Mouse (Mus musculus): ENCODE results near the gene Stag3. TPM values are rescaled to one million over a fixed set of nuclear protein-coding genes. Genes with fewer than 3 reads are reported as not detected.

Gene Stag3
- polyA plus RNA-seq, 1 experiment from 2014 or later = 4.6 TPM

DNA sequence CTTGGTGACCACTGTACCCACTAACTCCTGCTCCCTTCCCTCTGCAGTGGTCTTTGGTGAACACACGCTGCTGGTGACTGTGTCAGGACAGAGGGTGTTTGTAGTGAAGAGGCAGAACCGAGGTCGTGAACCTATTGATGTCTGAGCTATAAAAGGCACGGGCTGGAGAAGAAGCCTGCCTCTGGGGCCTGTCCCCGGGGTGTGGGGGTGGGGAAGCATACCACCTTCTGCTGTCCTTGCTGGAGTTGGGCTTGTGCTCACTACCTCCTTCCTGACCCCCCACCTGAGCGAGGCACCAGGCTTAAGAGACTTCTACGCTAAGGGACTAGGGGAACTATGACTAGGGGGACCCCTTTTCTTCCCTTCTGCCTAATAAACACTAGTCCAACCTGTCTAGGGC lies 21.0 kb upstream of the Stag3 start:
- 77% methylated on average over 7 of the region's 7 CpGs for WGBS
- no peak overlapping the region for H3K4me3 ChIP-seq
- H3K9ac ChIP-seq = no peak overlapping the region
- H3K4me2 ChIP-seq (replicated peaks) = no peak overlapping the region
- peaks cover 40% of the 10 kb centered on the region for H3K36me3 ChIP-seq
- H3K27me3 ChIP-seq = no peaks in the 10 kb centered on the region
- ATAC-seq (ENCODE audit: low FRiP score) = no peak
- H3K4me1 ChIP-seq = peaks cover 31% of the 10 kb centered on the region
- no peak overlapping the region for H3K27ac ChIP-seq
- no peaks in the 10 kb centered on the region for H3K9me3 ChIP-seq (replicated peaks)

DNA sequence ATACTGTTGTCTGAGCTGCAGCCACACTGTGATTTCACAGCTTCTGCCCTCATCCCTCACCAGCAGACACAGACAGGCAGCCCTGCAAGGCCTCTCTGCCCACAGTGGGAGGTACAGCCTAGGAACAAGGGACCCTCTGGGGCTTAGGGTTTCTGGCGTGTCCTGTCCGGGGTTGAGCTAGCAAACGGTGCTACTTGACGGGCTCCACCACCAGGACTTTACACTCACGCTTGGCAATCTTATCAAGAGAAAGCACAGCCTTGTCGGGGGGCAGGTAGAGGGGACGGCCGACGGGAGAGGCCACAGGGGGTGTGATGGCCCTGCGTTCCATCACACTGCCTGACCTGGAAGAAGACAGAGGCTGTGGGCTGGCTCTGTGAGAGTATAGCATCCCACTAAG lies 20.0 kb upstream of the Stag3 start:
- H3K4me3 ChIP-seq = no peak overlapping the region
- no peak overlapping the region for H3K9ac ChIP-seq
- H3K36me3 ChIP-seq = peaks cover 40% of the 10 kb centered on the region
- no peaks in the 10 kb centered on the region for H3K27me3 ChIP-seq
- no peak overlapping the region for H3K4me2 ChIP-seq (replicated peaks)
- H3K4me1 ChIP-seq = peaks cover 33% of the 10 kb centered on the region
- no peak for ATAC-seq (ENCODE audit: low FRiP score)
- no peak overlapping the region for H3K27ac ChIP-seq
- 87% methylated on average over 10 of the region's 10 CpGs for WGBS
- H3K9me3 ChIP-seq (replicated peaks) = no peaks in the 10 kb centered on the region

DNA sequence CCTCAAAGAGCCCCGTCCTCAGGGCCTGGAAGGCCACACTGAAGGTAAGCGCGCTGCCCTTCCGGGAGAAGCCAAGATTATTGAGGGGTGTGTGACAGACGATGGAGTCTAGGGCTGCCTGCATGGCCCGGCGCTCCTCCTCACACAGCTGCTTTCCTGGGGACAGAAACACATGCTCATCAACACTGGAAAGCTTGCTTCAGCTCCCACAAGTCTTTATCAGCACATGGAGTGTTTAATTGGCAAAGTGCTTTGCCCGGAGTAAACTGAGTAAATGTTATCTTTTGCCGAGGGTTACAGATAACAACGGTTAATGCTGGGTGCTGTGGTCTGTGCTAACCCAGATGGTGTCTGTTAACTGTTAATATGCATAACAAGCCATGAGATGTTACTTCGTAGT lies 19.2 kb upstream of the Stag3 start:
- H3K4me2 ChIP-seq (replicated peaks) = no peak overlapping the region
- H3K9ac ChIP-seq = no peak overlapping the region
- H3K27ac ChIP-seq = no peak overlapping the region
- H3K9me3 ChIP-seq (replicated peaks) = no peaks in the 10 kb centered on the region
- ATAC-seq (ENCODE audit: low FRiP score) = no peak
- peaks cover 31% of the 10 kb centered on the region for H3K4me1 ChIP-seq
- whole genome bisulfite sequencing = 92% methylated on average over 11 of the region's 11 CpGs
- H3K36me3 ChIP-seq = peaks cover 43% of the 10 kb centered on the region
- no peak overlapping the region for H3K4me3 ChIP-seq
- no peaks in the 10 kb centered on the region for H3K27me3 ChIP-seq

DNA sequence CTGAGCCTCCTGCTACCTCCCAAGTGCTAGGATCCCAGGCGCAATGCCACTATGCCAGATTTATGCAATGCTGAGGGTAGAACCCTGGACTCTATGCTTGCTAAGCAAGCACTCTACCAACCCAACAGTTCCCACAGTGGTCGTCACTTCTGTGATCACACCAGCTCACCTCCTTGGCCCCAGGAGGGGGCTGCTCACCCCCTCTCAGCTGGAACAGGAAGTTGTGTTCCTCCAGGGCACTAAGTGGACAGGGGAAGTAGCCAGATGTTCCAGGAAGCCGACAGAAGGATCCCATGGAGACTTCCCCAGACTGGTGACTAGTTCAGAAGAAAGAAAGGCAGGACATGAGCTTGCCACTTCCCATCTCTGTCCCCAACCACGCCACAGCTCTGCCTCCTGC lies 18.0 kb upstream of the Stag3 start:
- WGBS = 86% methylated on average over 4 of the region's 4 CpGs
- Histone ChIP-seq H3K4me2 (replicated peaks) (peak overlapping the region; percentile 100; the same call in 1 of the 2 replicates), H3K4me1 (peaks cover 25% of the 10 kb centered on the region), H3K27ac (no peak overlapping the region), H3K9ac (peak overlapping the region; percentile 5; the same call in 1 of the 2 replicates), H3K27me3 (no peaks in the 10 kb centered on the region), H3K9me3 (replicated peaks) (no peaks in the 10 kb centered on the region), H3K36me3 (peaks cover 49% of the 10 kb centered on the region), H3K4me3 (no peak overlapping the region; the same call in 1 of the 2 replicates)
- ATAC-seq (ENCODE audit: low FRiP score) = no peak

DNA sequence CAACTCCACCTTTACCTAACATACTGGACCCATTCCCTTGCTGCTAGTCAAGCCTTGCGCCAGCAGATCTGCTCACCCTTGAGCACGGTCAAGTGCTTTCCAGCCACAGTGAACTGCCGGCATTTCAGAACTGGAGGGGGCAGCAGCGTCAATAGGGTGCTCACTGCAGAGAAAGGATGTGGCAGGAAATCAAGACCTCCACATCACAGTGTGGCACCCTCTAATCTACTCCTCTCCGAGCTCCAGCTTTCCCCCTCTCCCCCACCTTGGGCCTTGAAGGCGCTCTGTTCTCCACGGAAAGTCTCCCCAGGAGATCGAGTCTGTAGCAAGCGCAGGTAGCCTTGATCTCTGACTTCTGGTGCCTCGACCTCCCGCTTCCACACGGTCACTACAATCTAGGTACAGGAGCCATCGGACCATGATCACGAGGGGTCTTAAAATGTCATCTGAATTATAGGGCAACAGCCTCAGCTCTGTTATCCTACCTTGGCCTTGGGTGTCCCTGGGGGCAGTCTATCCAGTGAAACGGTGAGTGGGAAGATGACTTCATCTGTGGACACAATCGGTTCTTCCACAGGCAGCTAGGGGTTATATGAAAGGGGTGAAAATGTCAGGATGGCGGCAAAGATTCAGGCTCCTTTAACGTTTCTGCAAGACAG lies 17.3 kb upstream of the Stag3 start:
- Histone ChIP-seq H3K9ac (peak overlapping the region; percentile 97), H3K27ac (no peak overlapping the region), H3K4me2 (replicated peaks) (peak overlapping the region; percentile 100), H3K36me3 (peaks cover 49% of the 10 kb centered on the region), H3K9me3 (replicated peaks) (no peaks in the 10 kb centered on the region), H3K4me1 (peaks cover 25% of the 10 kb centered on the region), H3K27me3 (no peaks in the 10 kb centered on the region), H3K4me3 (peak overlapping the region; percentile 97)
- ATAC-seq (ENCODE audit: low FRiP score) = no peak
- 68% methylated on average over 18 of the region's 18 CpGs for WGBS

DNA sequence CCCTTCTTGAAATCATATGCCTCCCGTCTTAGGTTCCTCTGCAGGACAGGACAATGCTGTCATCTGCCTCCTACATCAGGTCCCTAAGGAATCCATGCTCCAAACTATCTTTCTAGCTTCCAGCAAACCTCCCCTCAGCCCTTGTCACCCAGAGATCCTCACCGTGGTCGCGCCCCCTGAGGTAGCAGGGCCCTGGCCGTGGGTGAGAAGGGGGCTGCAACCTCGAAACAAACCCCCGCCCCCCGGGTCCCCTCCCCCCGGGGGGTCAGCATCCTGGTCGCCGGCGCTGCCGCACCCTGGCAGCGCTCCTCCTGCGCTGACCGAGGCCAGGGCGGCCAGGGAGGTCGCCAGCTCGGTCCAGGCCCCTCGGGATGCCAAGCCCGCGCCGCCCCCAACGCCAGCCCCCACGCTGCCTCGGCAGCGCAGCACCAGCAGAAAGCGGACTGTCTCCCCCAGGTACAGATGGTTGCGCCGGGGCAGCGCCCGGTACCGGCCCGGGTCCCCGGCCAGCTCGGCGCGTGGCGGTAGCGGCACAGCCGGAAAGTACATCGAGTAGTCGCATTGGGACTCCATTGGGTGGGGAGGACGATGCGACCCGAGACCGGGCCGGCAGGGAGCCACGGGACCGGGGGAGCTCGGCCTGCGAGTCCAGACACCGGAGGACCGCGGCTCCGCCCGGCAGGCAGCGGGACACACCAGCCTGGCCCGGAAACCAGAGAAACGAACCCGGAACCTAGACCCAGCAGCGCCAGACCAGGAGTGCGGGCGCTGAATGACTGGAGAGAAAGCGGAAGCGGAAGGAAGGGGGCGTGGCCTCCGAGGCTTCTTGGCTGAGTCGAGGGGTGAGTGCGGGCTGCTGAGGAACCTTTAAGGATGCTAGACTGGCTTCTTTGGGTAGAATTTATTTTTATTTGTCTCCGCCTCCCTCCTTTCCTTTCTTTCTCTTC lies 16.5 kb upstream of the Stag3 start, which contains the start of gene BC037034:
Gene BC037034 (minus strand): TSS at position 774 of the 947 bp plus-strand sequence.
- Histone ChIP-seq H3K9ac (peak within 1 kb of the TSS; percentile 97), H3K27ac (peak within 1 kb of the TSS; percentile 81), H3K4me2 (replicated peaks) (peak within 1 kb of the TSS; percentile 100), H3K4me3 (peak within 1 kb of the TSS; percentile 97), H3K9me3 (replicated peaks) (no peaks in the 10 kb centered on the region), H3K4me1 (peaks cover 25% of the 10 kb centered on the region), H3K36me3 (peaks cover 42% of the 10 kb centered on the region), H3K27me3 (no peaks in the 10 kb centered on the region)
- ATAC-seq (ENCODE audit: low FRiP score) = peak; percentile 84
- under 1% methylated on average over 67 of the region's 71 CpGs for WGBS

DNA sequence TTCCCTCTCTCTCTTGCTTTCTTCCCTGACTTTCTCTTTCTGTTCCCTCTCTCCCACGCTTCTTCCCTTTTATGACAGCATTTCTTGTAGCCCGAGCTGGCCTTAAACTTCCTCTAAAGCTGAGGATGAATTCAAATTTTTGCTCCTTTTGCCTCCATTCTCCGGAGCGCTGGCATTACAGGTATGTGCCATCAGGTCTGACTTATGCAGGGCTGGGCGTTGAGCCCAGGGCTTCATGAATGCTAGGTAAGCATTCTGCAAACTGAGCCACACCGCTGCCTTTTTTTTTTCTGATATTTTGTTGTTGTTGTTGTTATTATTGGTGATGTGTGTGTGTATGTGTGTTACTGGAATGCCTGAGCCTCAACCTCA lies 15.8 kb upstream of the Stag3 start:
- peak overlapping the region; percentile 100 for H3K4me2 ChIP-seq (replicated peaks)
- ATAC-seq (ENCODE audit: low FRiP score) = no peak
- 18% methylated on average over 6 of the region's 6 CpGs for WGBS
- H3K4me3 ChIP-seq = peak overlapping the region; percentile 97
- H3K36me3 ChIP-seq = peaks cover 36% of the 10 kb centered on the region
- peak overlapping the region; percentile 97 for H3K9ac ChIP-seq
- peaks cover 25% of the 10 kb centered on the region for H3K4me1 ChIP-seq
- peak overlapping the region; percentile 81; the same call in 1 of the 2 replicates for H3K27ac ChIP-seq
- H3K27me3 ChIP-seq = no peaks in the 10 kb centered on the region
- no peaks in the 10 kb centered on the region for H3K9me3 ChIP-seq (replicated peaks)

DNA sequence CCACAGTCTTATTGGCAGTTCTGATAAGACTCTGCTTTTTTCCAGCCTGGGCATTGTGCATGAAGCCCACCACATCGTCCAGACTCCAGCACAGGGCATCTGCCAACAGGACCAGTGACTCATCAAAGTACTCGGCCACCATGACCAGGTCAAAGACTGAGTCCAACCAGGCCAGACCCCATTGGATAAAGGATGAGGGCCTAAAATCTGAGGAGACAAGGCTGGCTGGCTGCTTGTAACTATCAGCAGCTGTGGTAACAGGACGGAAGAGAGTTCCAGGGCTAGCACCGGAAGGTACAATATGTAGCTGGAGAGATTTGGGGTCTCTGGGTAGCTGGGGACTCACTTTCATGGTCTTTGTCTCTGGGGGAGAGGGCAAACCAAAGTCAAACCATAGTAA lies 14.3 kb upstream of the Stag3 start:
- Histone ChIP-seq H3K9me3 (replicated peaks) (no peaks in the 10 kb centered on the region), H3K36me3 (peaks cover 22% of the 10 kb centered on the region), H3K9ac (no peak overlapping the region), H3K27me3 (no peaks in the 10 kb centered on the region), H3K4me2 (replicated peaks) (no peak overlapping the region), H3K27ac (no peak overlapping the region), H3K4me1 (peaks cover 22% of the 10 kb centered on the region), H3K4me3 (no peak overlapping the region)
- WGBS = over 99% methylated on average over 4 of the region's 4 CpGs
- ATAC-seq (ENCODE audit: low FRiP score) = no peak

DNA sequence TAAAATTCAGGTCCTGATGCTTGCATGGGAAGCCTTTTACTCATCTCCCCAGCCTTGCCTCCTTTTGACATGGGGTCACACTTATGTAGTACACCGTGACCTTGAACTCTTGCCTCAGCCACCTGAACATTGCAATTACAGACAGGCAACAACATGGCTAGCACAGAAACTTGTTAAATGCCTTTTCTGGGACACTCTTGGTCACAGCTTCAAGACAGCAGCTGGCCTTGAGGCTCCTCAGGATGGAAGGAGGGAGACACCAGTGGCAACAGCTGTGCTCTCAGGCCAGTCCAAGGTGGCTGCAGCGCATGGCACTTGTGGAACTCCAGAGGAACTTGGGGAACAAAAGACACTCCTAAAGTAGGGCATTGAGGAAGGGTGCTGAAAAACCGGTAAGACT lies 12.9 kb upstream of the Stag3 start:
- ATAC-seq (ENCODE audit: low FRiP score) = no peak
- Histone ChIP-seq H3K4me1 (peaks cover 28% of the 10 kb centered on the region), H3K9me3 (replicated peaks) (no peaks in the 10 kb centered on the region), H3K27me3 (no peaks in the 10 kb centered on the region; the same call in 1 of the 2 replicates), H3K4me2 (replicated peaks) (no peak overlapping the region), H3K36me3 (peaks cover 8% of the 10 kb centered on the region), H3K4me3 (no peak overlapping the region), H3K9ac (no peak overlapping the region), H3K27ac (no peak overlapping the region)
- 93% methylated on average over 3 of the region's 3 CpGs for WGBS

DNA sequence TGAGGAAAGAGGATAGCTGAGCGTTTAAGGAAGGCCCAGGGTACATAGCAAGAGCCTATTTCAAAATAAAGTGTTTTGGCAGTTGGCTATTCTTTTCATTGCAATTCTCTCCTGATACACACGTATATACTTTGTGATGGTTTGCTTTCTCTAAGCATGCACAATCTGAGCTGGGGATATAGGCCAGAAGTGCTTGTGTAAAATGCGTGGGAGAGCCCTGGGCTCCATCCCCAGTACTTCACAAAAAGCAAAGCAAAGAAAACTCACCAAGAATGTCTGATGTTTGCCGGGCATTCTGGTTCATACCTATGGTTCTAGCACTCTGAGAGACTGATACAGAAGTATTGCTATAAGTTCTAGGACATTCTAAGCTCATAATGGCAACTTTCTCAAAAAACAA lies 11.1 kb upstream of the Stag3 start:
- ATAC-seq (ENCODE audit: low FRiP score) = no peak
- no peak overlapping the region for H3K4me2 ChIP-seq (replicated peaks)
- H3K9ac ChIP-seq = no peak overlapping the region
- H3K4me1 ChIP-seq = peaks cover 32% of the 10 kb centered on the region
- H3K27me3 ChIP-seq = no peaks in the 10 kb centered on the region; the same call in 1 of the 2 replicates
- WGBS = 78% methylated on average over 4 of the region's 4 CpGs
- H3K36me3 ChIP-seq = peaks cover 9% of the 10 kb centered on the region
- no peak overlapping the region for H3K4me3 ChIP-seq
- no peaks in the 10 kb centered on the region for H3K9me3 ChIP-seq (replicated peaks)
- no peak overlapping the region for H3K27ac ChIP-seq

DNA sequence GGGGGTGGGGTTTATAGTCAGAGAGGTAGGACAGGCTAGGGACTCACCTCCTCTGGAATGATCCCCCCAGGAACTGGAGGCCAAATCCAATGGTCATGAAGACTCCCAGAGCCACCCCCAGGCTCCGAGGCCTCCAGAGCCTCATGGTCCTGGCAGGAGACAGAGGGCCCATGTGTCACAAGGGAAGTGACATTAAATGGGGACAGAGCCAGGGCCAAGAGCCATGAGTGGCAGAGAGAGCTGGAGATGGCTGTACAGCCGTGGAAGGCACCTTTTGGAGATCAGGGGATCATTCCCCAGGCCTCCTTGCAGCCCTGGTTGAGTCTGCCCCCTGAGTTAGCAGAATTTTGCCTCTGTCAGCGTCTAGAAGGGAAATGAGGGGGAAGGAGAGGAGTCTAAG lies 8.8 kb upstream of the Stag3 start:
- Histone ChIP-seq H3K4me1 (peaks cover 47% of the 10 kb centered on the region), H3K4me2 (replicated peaks) (no peak overlapping the region), H3K27ac (no peak overlapping the region), H3K9ac (no peak overlapping the region), H3K36me3 (peaks cover 17% of the 10 kb centered on the region), H3K27me3 (no peaks in the 10 kb centered on the region; the same call in 1 of the 2 replicates), H3K4me3 (no peak overlapping the region), H3K9me3 (replicated peaks) (no peaks in the 10 kb centered on the region)
- 51% methylated on average over 3 of the region's 3 CpGs for WGBS
- no peak for ATAC-seq (ENCODE audit: low FRiP score)

DNA sequence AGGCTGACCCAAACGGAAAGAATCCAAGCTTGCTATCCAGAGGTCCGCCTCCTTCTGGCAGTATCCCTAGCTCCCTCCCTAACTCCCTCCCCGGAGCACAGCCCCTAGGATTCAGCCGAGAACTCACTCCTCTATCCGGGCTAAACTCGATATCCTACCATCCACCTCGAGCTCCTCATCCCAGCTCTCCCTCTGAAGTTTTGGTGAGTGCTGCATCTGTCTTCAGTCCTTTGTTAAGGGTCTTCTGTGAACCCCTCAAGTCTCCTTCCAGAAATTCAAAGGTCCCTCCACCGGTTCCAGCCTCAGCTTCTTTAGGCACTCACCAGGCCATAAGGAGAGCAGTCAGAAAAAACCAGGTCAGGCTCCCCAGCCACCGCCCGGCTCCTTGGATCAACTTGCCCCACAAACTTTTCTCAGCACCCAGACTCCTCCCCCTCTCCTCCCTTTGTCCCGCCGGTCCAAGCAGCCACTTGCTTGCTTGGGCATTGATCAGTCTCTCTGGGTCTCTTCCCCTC lies 7.6 kb upstream of the Stag3 start, which contains the start of gene Gal3st4:
Gene Gal3st4 (minus strand): TSS at position 432 of the 515 bp plus-strand sequence.
- no peak for ATAC-seq (ENCODE audit: low FRiP score)
- 1% methylated on average over 12 of the region's 12 CpGs for WGBS
- peak within 1 kb of the TSS; percentile 39 for H3K4me2 ChIP-seq (replicated peaks)

More for the DNA sequence above, 7.6 kb upstream of the Stag3 start, which contains the start of gene Gal3st4:
- Histone ChIP-seq H3K9me3 (replicated peaks) (no peaks in the 10 kb centered on the region), H3K4me1 (peaks cover 60% of the 10 kb centered on the region), H3K9ac (peak within 1 kb of the TSS; percentile 45; the same call in 1 of the 2 replicates), H3K36me3 (peaks cover 26% of the 10 kb centered on the region), H3K27ac (peak within 1 kb of the TSS; percentile 55), H3K4me3 (peak within 1 kb of the TSS; percentile 19), H3K27me3 (no peaks in the 10 kb centered on the region; the same call in 1 of the 2 replicates)

Measured in hindbrain, embryonic 12.5 days (tissue).